Mouse (Mus musculus): Measurements from ENCODE around the gene Gm5136.

GRCm38 (mm10) chr10:108657669-108658068 is 42.3 kb downstream of the Gm5136 start:
- TF ChIP-seq CTCF (IDR thresholded peaks at IDR 0.05; ENCODE audit: control insufficient read depth, insufficient read depth, insufficient replicate concordance, low read depth, low read length) (no peak), POLR2A (IDR thresholded peaks at IDR 0.05; ENCODE audit: control insufficient read depth, low read depth, low read length) (no peak)
